Mouse (Mus musculus) megakaryocyte progenitor cell, adult 5-6 weeks (primary cell): ENCODE measurements at regions not wholly inside any gene's neighbourhood (a gene's known extent, or its start where the extent isn't known, plus 50 kb on each side); places are given as distances from the start of the nearest gene placed in this dataset.
"Not testable (repeated sequence)": the region's sequence is repeated elsewhere in the genome, so short reads cannot be mapped to it uniquely, and the experiment has no call there.

Experiments used
- ATAC-seq: replicated peaks from 2 replicates; pipeline ENCODE4 v1.8.0; 2016; ENCODE audit warnings: mild to moderate bottlenecking, moderate TSS enrichment, inconsistent platforms; ENCODE audit not compliant: poor library complexity

DNA sequence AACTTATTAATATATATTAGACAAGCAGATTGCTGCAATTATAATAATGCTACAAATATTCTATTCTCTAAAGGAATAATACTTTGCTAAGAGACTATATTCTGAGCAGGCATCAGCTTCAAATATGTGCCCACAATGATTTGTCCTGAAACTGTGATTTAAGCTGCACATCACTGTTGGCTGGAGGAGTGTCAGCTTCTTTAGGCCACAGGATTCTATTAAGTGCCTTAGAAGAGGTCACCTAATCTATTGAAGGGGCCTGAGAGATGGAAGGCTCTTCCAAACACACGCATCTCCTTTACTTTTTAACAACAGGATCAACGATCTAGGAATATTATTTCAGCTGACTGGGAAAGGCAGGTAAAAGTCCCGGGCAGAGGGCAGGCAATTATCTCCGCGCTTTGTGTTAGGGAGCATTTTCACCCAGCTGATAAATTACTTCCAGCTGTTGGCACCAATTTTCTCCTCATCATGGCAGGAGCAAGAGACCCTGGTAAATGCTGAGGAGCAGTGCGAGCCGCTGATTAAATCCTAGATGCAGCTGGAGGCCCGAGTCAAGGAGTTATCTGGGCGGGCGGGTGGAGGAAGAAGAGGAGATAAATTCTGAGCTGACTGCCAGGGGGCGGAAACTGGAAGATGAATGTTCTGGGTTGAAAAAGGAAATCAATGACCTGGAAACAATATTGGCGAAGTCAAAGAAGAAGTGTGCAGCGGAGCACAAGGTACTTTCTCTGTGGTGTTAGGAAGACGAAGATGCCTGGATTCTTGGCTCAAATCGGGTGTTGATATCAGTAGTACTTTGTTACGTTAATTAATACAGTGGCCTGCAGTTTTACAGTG lies 290.9 kb upstream of the Ift57 start:
- ATAC-seq: peak; percentile 26; the same call in 1 of the 2 replicates

- ATAC-seq: no peak
These were observed 289.8 kb upstream of the Ift57 start for GRCm38 (mm10) chr16:49409235-49409634.

DNA sequence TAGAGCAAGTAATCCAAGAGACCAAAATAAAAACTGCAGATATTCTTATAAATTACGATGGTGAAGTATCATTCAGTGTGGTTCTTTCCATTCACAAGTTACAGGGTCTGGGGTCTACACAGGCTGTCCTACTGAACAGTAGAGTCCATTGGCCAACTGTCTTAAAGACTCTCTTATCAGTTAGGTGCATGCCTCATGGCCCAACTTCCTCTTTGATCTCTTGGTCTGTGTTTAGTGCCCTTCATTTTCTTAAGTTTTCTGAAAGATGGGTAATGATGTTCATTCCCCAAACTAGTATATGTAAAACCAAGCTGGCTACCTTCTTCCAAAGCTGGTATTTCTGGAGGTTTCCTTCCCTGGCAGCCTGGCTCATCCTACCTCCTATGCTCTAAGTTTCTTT lies 268.7 kb upstream of the Ift57 start:
- ATAC-seq: no peak

- peak; percentile 34; the same call in 1 of the 2 replicates for ATAC-seq
These were observed 267.1 kb upstream of the Ift57 start for GRCm38 (mm10) chr16:49431902-49432301.

DNA sequence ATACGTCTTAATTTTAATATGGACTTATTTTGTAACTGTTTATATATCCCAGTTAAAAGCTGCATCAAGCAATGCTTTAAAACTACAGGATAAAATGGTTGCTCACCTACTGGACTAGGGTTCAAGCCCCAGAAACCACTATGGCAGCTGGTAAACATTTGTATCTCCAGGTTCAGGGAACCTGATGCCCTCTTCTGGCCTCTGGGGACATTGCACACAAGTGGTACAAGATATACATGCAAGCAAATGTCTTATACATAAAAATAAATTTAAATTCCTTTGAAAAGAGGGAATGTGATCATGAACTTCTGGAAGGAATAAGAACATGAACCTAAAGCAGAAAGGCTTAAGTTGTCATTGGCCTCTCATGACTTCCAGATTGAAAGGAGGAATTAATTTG lies 257.8 kb upstream of the Ift57 start:
- peak; percentile 58; the same call in 1 of the 2 replicates for ATAC-seq

DNA sequence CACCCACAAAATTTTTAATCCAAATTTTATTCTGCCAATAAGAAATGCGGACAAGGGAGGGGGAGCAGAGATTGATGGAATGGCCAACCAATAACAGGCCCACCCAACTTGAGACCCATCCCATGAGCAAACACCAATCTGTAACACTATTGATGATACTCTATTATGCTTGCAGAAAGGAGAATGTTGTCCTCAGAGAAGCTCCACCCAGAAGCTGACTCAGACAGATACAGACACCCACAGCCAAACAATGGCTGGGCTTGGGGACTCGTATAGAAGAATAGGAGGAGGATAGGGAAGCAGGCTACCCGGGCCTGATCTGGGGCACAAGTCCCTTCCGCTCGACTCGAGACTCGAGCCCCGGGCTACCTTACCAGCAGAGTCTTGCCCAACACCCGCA lies 251.7 kb upstream of the Ift57 start:
- not testable (repeated sequence) for ATAC-seq

DNA sequence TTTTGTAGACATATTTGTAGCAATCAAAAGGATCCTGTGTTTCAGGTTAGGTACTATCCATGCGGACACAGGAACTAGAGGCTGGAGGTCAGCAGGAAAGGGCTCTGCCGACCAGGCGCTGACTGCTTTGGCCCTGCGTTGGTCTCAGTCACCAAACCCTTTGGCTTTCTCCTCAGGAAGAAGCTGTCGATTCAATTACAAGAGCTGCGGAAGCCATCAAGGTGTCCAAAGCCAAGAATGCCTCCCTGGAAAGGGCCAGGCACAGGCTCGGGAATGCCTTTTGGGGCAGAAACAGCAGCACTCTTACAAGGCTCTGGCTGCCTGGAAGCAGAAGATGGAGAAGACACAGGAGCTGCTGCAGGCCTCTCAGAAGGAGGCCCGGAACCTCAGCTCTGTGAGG lies 205.2 kb upstream of the Ift57 start:
- ATAC-seq: no peak

DNA sequence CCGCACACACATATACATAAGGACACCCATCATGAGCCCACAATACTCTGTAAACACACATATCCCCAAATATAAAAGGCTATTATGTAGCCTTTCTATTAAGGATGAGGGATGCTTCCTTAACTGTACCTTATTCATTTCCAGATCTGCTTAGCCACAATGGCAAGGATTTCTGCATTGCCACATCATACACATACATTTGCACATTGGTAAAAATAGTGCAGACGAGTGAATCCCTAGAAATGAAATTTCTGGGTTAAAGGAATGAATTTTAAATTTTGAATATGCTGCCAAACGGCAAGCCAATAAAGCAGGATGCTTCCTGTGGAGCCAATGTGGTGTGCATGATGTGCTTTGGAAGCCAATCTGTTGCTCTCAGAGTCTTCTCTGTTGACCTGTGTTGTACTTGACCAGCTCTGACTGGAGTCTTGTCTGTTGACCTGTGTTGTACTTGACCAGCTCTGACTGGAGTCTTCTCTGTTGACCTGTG lies 201.5 kb upstream of the Ift57 start:
- no peak for ATAC-seq

DNA sequence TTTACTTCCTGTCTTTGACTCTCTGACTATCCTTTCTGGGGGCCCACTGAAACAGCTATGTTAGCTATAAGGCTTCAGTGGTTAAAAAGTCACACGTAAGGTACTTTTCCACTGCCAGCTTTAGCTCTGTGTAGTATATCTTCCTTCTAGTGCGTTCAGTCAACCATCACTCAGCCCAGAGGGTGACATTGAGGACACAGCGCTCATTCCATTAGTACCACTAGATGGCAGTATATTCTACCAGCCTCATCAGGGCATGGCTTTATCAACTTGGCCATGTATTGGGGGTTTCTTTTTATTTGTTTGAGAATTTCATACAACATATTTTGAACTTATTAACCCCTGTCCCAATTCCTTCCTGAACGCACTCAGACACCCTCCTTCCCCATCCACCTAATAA lies 198.2 kb upstream of the Ift57 start:
- ATAC-seq: peak; percentile 89

DNA sequence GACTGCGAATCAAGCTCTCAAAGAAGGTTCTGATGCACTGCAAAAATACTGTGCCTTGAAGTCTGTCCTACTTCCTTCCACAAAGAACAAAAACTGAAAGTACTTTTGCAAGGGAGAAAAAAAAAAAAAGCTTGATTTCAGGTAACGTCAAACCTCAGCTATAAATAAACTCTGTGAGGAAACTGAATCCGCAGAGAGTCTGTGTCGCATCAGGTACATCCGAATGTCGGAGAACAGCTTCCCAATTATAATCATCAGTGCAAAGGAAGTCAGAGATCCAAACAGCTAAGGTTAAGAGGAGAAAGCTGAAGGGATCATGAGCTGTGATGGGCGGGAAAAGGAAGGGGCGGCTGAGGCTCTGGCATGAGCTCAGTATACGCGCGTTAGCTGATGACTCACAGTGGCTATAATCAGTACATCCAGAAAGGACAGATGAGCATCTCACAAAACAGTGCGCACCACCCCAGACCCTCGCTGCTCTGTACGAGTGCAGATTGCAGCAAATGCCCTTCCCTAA lies 195.1 kb upstream of the Ift57 start:
- ATAC-seq: peak; percentile 78

GRCm38 (mm10) chr16:49504669-49505068 lies 194.4 kb upstream of the Ift57 start:
- ATAC-seq: peak; percentile 23

DNA sequence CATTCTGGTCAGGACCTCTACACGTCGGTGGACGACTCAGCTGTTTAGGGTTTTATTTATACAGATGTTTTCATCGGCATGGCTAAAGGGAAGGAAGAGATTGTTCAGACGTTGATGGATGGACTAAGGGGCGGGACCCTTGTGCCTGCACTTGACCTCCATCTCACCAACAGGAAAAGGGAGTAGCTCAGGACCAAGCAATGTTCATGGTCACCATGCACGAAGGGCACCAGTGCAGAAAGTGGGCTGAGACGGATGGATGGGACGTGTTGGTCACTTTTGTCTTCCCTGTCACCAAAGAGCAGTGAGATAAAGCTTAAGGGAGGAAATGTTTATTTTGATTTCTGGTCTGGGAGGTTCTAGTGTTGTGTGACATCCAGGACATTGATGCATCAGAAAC lies 193.8 kb upstream of the Ift57 start:
- ATAC-seq: no peak

GRCm38 (mm10) chr16:49518844-49519243 lies 180.2 kb upstream of the Ift57 start:
- ATAC-seq: no peak

- ATAC-seq: no peak
These were observed 178.6 kb upstream of the Ift57 start for GRCm38 (mm10) chr16:49520411-49520810.

DNA sequence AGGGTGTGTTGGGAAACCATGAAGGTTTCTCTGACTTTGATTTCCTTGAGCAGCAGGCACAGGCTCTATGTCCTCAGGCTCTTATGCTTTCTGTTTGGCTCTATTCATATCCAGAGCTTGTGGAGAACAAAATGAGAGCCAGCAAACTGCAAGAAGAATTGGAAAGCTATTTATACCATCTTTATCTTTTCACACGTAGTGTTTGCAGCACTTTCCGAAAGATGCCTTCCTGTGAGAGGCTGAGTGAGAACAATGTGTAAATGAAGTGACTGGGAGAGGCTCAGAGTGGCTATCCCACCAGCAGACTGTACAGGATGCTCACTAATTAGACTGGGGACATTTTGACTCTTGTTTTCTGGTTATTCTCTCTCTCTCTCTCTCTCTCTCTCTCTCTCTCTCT lies 177.3 kb upstream of the Ift57 start:
- no peak for ATAC-seq

- ATAC-seq: no peak
These were observed 176.5 kb upstream of the Ift57 start for GRCm38 (mm10) chr16:49522576-49522975.

- not testable (repeated sequence) for ATAC-seq
These were observed 170.4 kb upstream of the Ift57 start for GRCm38 (mm10) chr16:49528618-49529017.

DNA sequence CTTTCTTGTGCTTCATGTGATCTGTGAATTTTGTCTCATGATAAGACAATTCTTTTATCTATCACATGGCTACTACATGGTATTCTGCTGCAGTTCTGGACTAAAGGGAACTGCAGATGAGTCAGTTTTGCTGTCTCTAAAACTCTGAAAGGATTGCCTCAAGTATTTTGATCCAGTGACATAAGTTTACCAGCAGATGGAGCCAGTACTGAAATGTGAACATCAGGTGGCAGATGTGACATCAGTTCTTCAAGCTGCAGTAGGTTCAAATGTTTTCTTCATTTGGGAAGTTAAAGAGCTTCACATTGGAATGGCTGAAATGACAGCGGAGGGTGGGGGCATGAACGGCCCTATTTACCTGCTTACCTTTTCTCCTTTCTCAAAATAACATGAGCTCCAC lies 170.0 kb upstream of the Ift57 start:
- peak; percentile 81 for ATAC-seq

GRCm38 (mm10) chr16:49530051-49530450 lies 169.0 kb upstream of the Ift57 start:
- ATAC-seq: no peak

GRCm38 (mm10) chr16:49532071-49532686 lies 166.9 kb upstream of the Ift57 start:
- no peak for ATAC-seq

DNA sequence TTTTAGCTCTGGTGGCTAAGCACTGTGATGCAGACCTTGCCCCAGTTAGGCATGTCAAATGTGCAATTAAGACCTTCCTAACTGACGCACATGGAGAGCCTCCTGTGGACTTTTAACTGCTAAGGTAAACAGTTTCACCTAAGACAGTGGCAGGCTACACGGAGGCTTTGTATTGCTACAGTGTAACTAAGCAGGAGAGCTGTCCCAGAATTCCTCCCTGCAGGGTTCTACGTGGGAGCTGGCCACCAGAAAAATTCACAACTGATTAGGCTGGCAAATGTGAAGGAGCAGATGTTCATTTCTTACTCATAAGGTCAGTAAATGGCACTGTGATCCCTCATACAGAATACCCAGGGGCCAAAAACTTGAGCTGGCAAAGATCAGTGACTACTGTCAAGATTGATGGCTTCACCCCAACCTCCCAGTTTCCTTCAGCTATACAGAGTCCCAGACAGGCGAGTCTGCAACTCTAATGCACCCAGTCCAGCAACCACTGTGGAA lies 165.5 kb upstream of the Ift57 start:
- no peak for ATAC-seq

DNA sequence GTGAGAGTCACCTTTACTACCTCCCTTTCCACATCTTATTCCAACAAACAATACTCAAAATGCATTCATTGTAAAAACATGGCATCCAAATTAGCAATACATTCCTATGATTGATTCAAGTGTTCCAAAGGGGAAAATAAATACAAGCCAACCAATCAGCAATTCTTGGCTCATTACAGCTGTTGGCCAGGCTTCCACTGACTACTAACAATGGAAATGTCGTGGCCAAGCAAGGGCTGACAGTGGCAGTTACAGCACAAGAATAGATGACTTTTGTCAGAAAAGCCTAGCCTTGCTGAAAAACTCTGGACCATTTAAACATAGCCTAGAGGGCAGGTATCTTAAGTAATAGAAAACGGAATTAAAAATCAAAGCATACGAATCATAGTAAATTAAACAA lies 148.8 kb upstream of the Ift57 start:
- no peak for ATAC-seq
